Mouse (Mus musculus) midbrain, embryonic 11.5 days (tissue): Measurements from ENCODE around the gene Lrch4. TPM values are rescaled to one million over a fixed set of nuclear protein-coding genes. Genes with fewer than 3 reads are reported as not detected.

Experiments used
- ATAC-seq: fragments of 200-750 bp; cut with Nextera tagmentation; 2 replicates; pipeline ENCODE4 v1.8.0; 2017; ENCODE audit warnings: moderate TSS enrichment, moderate library complexity; ENCODE audit not compliant: low FRiP score
- DNase-seq: peaks from one replicate; pipeline ENCODE4 v3.0.0; 2015; ENCODE audit warnings: low spot score; ENCODE audit errors: missing footprints
- H3K27ac ChIP-seq: fragments of 300-500 bp; sonication (generic); 2 replicates; pipeline ENCODE4 v1.5.1; 2014; ENCODE audit warnings: low read depth, low read length
- H3K27me3 ChIP-seq: fragments of 300-500 bp; sonication (generic); 2 replicates; pipeline ENCODE4 v1.6.1; 2014; ENCODE audit warnings: mild to moderate bottlenecking, low read length, moderate library complexity, mixed read lengths; ENCODE audit not compliant: control insufficient read depth, insufficient read depth
- H3K36me3 ChIP-seq: fragments of 300-500 bp; sonication (generic); 2 replicates; pipeline ENCODE4 v1.6.1; 2014; ENCODE audit warnings: mild to moderate bottlenecking, low read length, moderate library complexity, mixed read lengths; ENCODE audit not compliant: control insufficient read depth, insufficient read depth
- H3K4me1 ChIP-seq: fragments of 300-500 bp; sonication (generic); 2 replicates; pipeline ENCODE4 v1.6.1; 2014; ENCODE audit warnings: low read length; ENCODE audit not compliant: control insufficient read depth, insufficient read depth
- H3K4me2 ChIP-seq: fragments of 300-500 bp; sonication (generic); 2 replicates; pipeline ENCODE4 v1.6.1; 2014; ENCODE audit warnings: mild to moderate bottlenecking, moderate library complexity
- H3K4me3 ChIP-seq: fragments of 300-500 bp; sonication (generic); 2 replicates; pipeline ENCODE4 v1.5.1; 2014; ENCODE audit warnings: low read depth, low read length
- H3K9ac ChIP-seq: fragments of 300-500 bp; sonication (generic); 2 replicates; pipeline ENCODE4 v1.6.1; 2014; ENCODE audit warnings: low read length
- H3K9me3 ChIP-seq: fragments of 300-500 bp; sonication (generic); 2 replicates; pipeline ENCODE4 v1.6.1; 2016; ENCODE audit warnings: low read length; ENCODE audit not compliant: control insufficient read depth
- WGBS: fragments of 180-500 bp; shearing (Covaris S2); extraction: QIAGEN DNeasy Blood & Tissue Kit; methylation state at CpG from one replicate; pipeline ENCODE4 v1.1.7; 2014; 5-methylcytosine and 5-hydroxymethylcytosine counted together
- polyA plus RNA-seq: library from polyadenylated mRNA; unstranded; fragments of >200 nt; fragmentation: Nextera tagmentation; extraction: Ambion mirVana; gene quantifications from 2 replicates; pipeline ENCODE4 v1.2.1, GENCODE M21; 2014

The Lrch4 gene
- polyA plus RNA-seq, 1 experiment from 2014 or later = 28.3 TPM

GRCm38 (mm10) chr5:137642886-137643285, 14.0 kb downstream of the Lrch4 start:
- H3K4me1 ChIP-seq = 0 out of 2 replicates have a peak, but pooled peaks cover 2% of the 10 kb centered on the region
- H3K9ac ChIP-seq = no peak overlapping the region
- no peak overlapping the region for H3K4me3 ChIP-seq
- no peak for DNase-seq
- 58% methylated on average over 4 of the region's 4 CpGs for WGBS
- H3K27ac ChIP-seq = no peak overlapping the region
- H3K9me3 ChIP-seq = no peaks in the 10 kb centered on the region
- ATAC-seq = no peak
- peaks cover 25% of the 10 kb centered on the region for H3K36me3 ChIP-seq
- no peak overlapping the region for H3K4me2 ChIP-seq
- H3K27me3 ChIP-seq = peaks cover 27% of the 10 kb centered on the region

- Histone ChIP-seq H3K27me3 (peaks cover 27% of the 10 kb centered on the region), H3K36me3 (peaks cover 17% of the 10 kb centered on the region), H3K9me3 (no peaks in the 10 kb centered on the region), H3K4me2 (no peak overlapping the region), H3K27ac (no peak overlapping the region), H3K4me1 (peaks cover 4% of the 10 kb centered on the region; the same call in 1 of the 2 replicates), H3K4me3 (no peak overlapping the region), H3K9ac (no peak overlapping the region)
- no peak for ATAC-seq
- WGBS = 32% methylated on average over 19 of the region's 19 CpGs
- DNase-seq = peak; percentile 89
These were observed 15.6 kb downstream of the Lrch4 start for GRCm38 (mm10) chr5:137644484-137644883.

GRCm38 (mm10) chr5:137645091-137645651, 16.2 kb downstream of the Lrch4 start:
- Histone ChIP-seq H3K27ac (no peak overlapping the region), H3K9ac (no peak overlapping the region), H3K9me3 (no peaks in the 10 kb centered on the region), H3K27me3 (peaks cover 27% of the 10 kb centered on the region), H3K4me1 (peaks cover 11% of the 10 kb centered on the region), H3K4me2 (peak overlapping the region; percentile 33), H3K4me3 (0 out of 2 replicates have a peak overlapping the region, but pooled peaks have one; percentile 14), H3K36me3 (peaks cover 12% of the 10 kb centered on the region)
- ATAC-seq = no peak
- 3% methylated on average over 44 of the region's 44 CpGs for WGBS
- DNase-seq = peak; percentile 92

- H3K9me3 ChIP-seq = no peaks in the 10 kb centered on the region
- DNase-seq (no peak), ATAC-seq (no peak)
- peaks cover 27% of the 10 kb centered on the region for H3K27me3 ChIP-seq
- H3K36me3 ChIP-seq = peaks cover 7% of the 10 kb centered on the region
- peaks cover 15% of the 10 kb centered on the region for H3K4me1 ChIP-seq
- 0 out of 2 replicates have a peak within 1 kb of the TSS, but pooled peaks have one; percentile 14 for H3K4me3 ChIP-seq
- H3K4me2 ChIP-seq = peak within 1 kb of the TSS; percentile 33
- no peak within 1 kb of the TSS for H3K27ac ChIP-seq
- no peak within 1 kb of the TSS for H3K9ac ChIP-seq
- 13% methylated on average over 11 of the region's 11 CpGs for WGBS
These were observed 16.8 kb downstream of the Lrch4 start, which contains the start of gene Irs3 for GRCm38 (mm10) chr5:137645652-137646091. Gene Irs3 (minus strand): TSS chr5:137645714.

GRCm38 (mm10) chr5:137647827-137648601, 19.1 kb downstream of the Lrch4 start:
- Histone ChIP-seq H3K4me3 (no peak overlapping the region), H3K9me3 (no peaks in the 10 kb centered on the region), H3K4me1 (peaks cover 15% of the 10 kb centered on the region), H3K9ac (no peak overlapping the region), H3K4me2 (no peak overlapping the region), H3K27ac (no peak overlapping the region), H3K27me3 (peaks cover 27% of the 10 kb centered on the region), H3K36me3 (peaks cover 2% of the 10 kb centered on the region; the same call in 1 of the 2 replicates)
- 78% methylated on average over 9 of the region's 9 CpGs for WGBS
- no peak for DNase-seq
- ATAC-seq = no peak

- no peaks in the 10 kb centered on the region for H3K9me3 ChIP-seq
- no peak overlapping the region for H3K4me3 ChIP-seq
- H3K9ac ChIP-seq = no peak overlapping the region
- peaks cover 15% of the 10 kb centered on the region for H3K4me1 ChIP-seq
- ATAC-seq = no peak
- H3K36me3 ChIP-seq = peaks cover 2% of the 10 kb centered on the region; the same call in 1 of the 2 replicates
- H3K27ac ChIP-seq = no peak overlapping the region
- WGBS = 19% methylated on average over 4 of the region's 4 CpGs
- no peak for DNase-seq
- no peak overlapping the region for H3K4me2 ChIP-seq
- H3K27me3 ChIP-seq = peaks cover 21% of the 10 kb centered on the region
These were observed 20.3 kb downstream of the Lrch4 start for GRCm38 (mm10) chr5:137649251-137649650.

GRCm38 (mm10) chr5:137649669-137650571, 21.0 kb downstream of the Lrch4 start:
- Histone ChIP-seq H3K9ac (peak overlapping the region; percentile 33; the same call in 1 of the 2 replicates), H3K27ac (no peak overlapping the region), H3K36me3 (peaks cover 2% of the 10 kb centered on the region; the same call in 1 of the 2 replicates), H3K4me1 (peaks cover 15% of the 10 kb centered on the region), H3K27me3 (peaks cover 15% of the 10 kb centered on the region), H3K4me3 (no peak overlapping the region), H3K4me2 (0 out of 2 replicates have a peak overlapping the region, but pooled peaks have one; percentile 11), H3K9me3 (no peaks in the 10 kb centered on the region)
- ATAC-seq (peak; percentile 51; the same call in 1 of the 2 replicates), DNase-seq (peak; percentile 89)
- WGBS = 11% methylated on average over 18 of the region's 18 CpGs

GRCm38 (mm10) chr5:137652474-137652873, 23.6 kb downstream of the Lrch4 start:
- H3K27ac ChIP-seq = no peak overlapping the region
- no peak overlapping the region for H3K4me2 ChIP-seq
- no peak overlapping the region for H3K9ac ChIP-seq
- peaks cover 13% of the 10 kb centered on the region for H3K4me1 ChIP-seq
- peak; percentile 95 for DNase-seq
- peaks cover 2% of the 10 kb centered on the region; the same call in 1 of the 2 replicates for H3K36me3 ChIP-seq
- no peak overlapping the region for H3K4me3 ChIP-seq
- H3K9me3 ChIP-seq = no peaks in the 10 kb centered on the region
- H3K27me3 ChIP-seq = no peaks in the 10 kb centered on the region
- ATAC-seq = 0 out of 2 replicates have a peak, but pooled peaks have one; percentile 47
- WGBS = 26% methylated on average over 3 of the region's 3 CpGs
